Mouse (Mus musculus) natural killer cell, adult 2 months (primary cell): ENCODE results near the gene Ppp4r4.
"Not testable (repeated sequence)": the region's sequence is repeated elsewhere in the genome, so short reads cannot be mapped to it uniquely, and the experiment has no call there.

Source experiments
- DNase-seq, 2 experiments: peaks; one replicate each; pipeline ENCODE4 v3.0.0; 2022; ENCODE audit warnings: low spot score in 2 of 2

The Ppp4r4 gene

GRCm38 (mm10) chr12:103532020-103532648 is at the start of gene Ppp4r4:
TSS of gene Ppp4r4 (plus strand) at chr12:103532283.
- DNase-seq: peak; percentile 81 to 90

DNA sequence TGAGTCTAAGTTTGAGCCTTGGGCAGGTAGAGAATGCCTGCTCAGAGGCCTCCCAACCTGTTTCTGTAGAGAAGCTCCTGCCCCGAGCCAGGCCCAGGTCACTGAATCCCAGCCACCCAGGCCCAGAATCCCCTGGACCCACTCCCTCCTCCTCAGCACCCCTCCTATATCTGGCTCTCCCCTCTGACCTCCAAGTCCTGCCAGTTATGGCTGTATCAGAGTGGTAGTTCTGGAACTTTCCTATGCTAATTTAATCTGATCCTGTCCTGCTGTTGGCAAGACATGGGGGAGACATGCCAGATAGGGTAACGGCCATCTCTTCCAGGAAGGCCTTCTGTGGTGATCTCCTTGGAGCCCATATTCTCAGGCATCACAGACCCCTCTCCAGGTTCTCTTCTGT is 49.3 kb upstream of the Ppp4r4 start:
- no peak for DNase-seq

GRCm38 (mm10) chr12:103484200-103484972 is 47.7 kb upstream of the Ppp4r4 start:
- not testable (repeated sequence) for DNase-seq

DNA sequence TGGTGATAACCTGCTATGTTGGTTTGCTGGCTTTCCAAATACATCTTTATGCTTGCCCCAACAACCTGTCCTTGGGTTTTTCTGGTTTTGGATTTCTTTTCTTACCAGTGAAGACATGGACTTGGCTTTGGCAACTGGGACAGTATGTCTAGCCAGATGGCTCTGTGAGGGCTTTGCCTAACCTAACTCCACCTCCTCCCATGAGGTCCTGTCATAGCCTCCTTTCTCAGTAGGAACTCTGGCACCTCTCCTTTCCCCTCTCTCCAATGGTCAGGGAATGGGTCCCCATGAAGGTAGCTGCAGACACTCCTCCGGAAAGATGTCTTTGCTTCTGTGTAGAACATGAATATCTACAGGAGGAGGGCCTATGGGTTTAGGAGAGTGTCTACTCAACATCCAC is 45.4 kb upstream of the Ppp4r4 start:
- no peak for DNase-seq

DNA sequence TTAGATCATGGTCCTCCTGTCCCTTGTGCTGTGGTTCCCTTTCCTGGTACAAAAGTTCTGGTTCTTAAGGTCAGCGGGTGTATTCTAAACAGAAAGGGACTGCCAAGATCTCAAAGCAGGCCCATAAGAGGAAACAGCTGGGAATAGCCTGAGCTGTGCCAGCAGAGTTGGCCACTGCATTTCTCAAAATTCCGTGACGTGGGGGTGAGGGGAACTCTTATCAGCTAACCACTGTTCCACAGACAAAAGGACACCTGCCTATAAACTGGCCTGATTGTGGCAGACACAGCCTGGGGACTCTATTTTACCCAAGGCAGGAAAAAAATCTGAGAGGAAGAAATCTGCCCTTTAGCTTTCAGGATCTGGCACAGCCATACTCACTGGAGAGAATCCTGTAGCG is 44.8 kb upstream of the Ppp4r4 start:
- DNase-seq: no peak

DNA sequence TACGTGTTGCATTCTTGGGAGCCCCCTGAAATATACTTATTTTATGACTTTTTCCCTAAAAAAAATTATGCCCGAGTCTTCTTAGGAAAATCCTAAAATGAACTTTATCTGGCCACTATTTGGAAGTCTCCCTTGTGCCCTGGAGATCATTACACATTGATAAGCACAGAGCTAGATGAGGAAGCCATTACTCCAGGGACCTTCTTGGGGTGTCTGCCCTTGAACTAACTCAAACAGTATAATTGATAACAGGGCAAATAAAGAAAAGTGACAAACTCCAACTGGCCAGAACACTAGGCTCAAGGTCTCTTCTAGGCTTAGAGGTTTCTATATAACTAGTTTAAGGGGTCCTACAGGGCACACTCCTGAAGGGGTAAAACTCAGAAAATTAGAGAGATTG is 44.3 kb upstream of the Ppp4r4 start:
- no peak for DNase-seq

DNA sequence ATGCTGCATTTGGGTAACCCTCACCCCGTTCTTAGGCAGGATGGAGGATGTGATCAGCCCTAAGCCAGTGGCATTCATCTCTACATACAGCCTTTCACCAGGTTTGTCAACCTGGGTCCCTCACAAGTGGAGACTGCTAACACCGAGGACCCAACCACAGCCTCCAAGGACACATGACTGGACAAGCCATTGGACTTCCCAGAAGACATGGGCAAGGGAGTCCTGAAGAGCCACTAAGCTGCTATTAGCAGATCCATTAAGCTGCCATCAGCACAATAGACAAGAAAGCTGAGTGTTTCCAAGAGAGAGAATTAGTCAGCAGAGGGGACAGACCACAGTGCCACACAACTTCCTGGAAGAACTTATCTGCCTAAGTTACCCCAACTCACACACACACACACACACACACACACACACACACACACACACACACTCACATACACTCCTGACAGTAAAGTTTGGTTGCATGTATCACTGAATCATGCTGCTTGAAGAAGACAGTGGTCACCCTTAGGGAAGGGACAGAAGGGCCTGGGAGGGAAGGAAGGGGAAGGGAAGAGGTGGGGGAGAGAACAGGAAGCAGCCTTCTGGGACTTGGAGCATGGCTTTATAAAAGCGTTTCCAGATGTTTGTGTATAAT is 40.9 kb upstream of the Ppp4r4 start:
- no peak for DNase-seq

- peak; percentile 61 to 76 for DNase-seq
These were observed 39.3 kb upstream of the Ppp4r4 start for GRCm38 (mm10) chr12:103492767-103493166.

DNA sequence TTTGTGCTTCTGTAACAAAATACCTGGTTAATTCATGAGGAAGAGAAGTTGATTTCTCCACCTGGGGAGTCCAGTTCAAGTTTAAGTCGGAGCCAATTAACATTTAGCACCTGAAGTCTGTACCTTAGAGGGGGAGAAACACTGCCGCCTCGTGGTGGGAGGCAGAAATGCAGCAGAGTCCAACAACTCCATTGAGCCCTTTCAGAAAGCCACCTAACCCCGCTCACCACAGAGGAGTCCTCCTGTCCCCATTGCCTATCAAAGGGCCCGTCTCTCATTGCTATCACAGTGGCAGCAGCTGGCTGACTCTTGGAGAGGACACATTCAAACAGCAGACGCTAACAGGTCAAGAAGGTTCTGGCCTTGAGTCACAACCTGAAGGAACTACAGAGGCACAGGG is 37.6 kb upstream of the Ppp4r4 start:
- DNase-seq: peak; percentile 37 to 67

DNA sequence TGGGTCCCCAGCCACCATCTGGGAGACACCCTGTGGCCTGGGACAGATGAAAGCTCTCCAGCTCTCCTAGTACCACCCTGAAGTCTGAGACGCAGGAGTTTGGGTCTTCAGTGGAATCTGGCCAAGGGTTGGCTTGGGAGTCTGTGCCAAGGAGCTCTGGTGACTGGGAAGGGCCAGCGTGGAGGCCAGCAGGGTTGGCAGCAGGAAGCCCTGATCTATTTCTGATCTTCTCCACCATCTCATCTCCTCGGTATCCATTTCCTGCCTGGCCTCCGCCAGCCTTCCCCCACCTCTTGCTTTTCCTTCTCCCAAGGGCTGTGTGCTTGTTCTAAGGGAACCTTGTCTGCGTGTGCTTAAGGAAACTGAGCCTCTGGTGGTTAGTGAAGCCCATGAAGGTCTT is 33.3 kb upstream of the Ppp4r4 start:
- no peak for DNase-seq

DNA sequence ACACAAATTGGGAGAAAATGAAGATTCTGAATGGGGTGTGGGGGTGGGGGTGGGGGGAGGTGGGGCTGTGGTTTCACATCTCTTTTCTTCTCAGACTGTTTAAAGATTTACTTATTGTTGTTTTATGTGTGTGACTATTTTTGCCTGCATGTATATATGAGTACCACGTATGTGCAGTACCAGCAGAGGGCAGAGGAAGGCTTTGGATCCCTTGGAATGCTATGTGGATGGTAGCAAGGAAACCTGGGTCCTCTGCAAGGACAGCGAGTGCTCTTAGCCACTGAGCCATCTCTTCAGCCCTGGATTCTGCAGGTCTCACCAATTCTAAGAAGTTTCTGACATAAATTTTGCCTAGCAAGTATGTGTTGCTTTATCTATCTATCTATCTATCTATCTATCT is 32.8 kb upstream of the Ppp4r4 start:
- no peak for DNase-seq

- no peak for DNase-seq
These were observed 28.8 kb upstream of the Ppp4r4 start for GRCm38 (mm10) chr12:103503300-103503699.

DNA sequence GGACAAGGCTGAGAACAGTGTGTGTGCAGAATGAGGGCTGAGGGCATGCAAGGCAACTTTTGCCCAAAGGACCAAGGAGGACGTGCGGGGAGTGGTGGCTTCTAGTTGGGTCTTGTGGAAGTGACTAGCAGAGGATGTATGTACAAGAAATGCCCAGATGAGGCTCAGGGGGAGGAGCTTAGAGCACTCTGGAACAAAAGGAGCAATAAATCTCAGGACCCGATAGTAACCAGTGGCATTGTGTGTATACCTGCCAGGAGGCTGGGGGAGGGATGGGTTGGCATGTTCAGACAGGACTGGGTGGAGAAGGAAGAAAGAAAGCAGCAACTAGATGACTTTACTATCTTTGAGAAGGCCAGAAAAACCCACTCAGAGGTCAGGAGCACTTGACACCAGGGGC is 27.7 kb upstream of the Ppp4r4 start:
- no peak for DNase-seq

GRCm38 (mm10) chr12:103508346-103508745 is 23.7 kb upstream of the Ppp4r4 start:
- DNase-seq: no peak

GRCm38 (mm10) chr12:103509893-103510292 is 22.2 kb upstream of the Ppp4r4 start:
- no peak for DNase-seq

GRCm38 (mm10) chr12:103511586-103511985 is 20.5 kb upstream of the Ppp4r4 start:
- DNase-seq: no peak

DNA sequence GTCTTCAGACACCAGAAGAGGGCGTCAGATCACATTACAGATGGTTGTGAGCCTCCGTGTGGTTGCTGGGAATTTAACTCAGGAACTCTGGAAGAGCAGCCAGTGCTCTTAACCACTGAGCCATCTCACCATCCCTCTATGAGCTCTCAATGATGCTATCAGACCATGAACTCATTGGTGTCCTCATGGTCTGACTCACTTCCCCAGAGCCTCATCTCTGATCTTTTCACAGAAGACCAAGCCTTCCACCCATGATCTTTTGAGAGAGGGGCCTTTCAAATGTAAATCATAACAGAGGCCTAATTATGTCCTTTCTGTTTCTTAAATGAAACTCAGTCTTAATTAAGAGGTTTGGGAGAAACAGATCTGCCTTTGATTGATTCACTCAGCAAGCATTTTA is 19.0 kb upstream of the Ppp4r4 start:
- no peak for DNase-seq

- DNase-seq: no peak
These were observed 18.6 kb upstream of the Ppp4r4 start for GRCm38 (mm10) chr12:103513451-103513871.

DNA sequence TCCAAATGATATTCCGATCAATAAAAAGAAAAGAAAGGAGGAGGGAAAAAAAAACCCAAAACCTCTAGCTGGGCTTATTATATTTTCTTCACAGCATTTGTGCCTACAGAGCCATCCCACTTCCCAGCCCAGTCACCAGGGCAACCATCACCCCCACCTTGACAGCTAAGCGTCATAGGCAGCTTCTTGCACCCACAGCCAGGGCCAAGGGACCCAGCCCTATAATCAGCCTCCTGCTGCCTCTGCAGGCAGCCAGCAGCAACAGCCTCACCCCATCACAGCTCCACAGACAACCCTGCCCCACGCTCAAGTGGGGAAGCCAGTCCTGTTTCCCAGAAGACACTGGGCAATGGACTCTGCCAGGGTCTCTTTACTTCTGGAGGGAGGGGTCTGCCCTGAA is 17.7 kb upstream of the Ppp4r4 start:
- no peak for DNase-seq

- DNase-seq: no peak
These were observed 16.4 kb upstream of the Ppp4r4 start for GRCm38 (mm10) chr12:103515638-103516037.

DNA sequence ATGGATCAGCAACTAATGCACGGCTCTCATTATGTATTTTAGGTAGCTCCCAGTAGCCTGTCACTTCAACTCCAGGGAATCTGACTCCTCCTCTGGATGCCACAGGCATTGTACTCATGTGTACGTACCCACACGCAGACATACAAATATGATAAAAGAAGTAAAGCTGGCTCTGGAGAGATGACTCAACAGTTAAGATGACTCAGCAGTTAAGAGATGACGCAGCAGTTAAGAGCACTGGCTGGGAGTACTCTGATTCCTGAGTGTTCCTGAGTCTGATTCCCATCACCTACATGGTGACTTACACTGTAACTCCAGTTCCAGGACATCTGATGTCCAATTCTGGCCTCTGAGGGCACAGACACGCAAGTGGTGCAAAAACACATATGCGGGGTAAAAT is 13.4 kb upstream of the Ppp4r4 start:
- no peak for DNase-seq

DNA sequence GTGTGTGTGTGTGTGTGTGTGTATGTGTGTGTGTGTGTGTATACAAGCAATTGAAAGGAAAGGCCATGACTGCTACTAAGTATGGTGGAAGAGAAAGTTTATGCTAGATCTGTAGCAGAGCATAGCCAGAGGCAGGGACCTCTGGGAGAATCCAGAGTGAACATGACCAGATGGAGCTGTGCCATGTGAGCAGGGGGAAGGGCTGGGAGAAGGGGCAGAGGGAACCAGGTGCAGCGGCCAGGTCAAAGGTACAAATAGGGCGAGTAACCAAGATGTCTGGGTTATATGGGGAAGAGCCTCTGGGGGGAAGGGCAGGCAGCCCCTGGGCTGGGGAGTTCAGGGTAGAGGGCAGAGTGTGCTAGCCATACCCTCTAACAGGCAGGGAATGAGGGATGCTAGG is 1.5 kb upstream of the Ppp4r4 start:
- no peak for DNase-seq
